Mouse (Mus musculus) stomach, embryonic 15.5 days (tissue): ENCODE results near the gene Zfp641. TPM values are rescaled to one million over a fixed set of nuclear protein-coding genes. Genes with fewer than 3 reads are reported as not detected.

Experiments used
- polyA plus RNA-seq: library from polyadenylated mRNA; unstranded; fragments of >200 nt; fragmentation: Nextera tagmentation; extraction: Ambion mirVana; gene quantifications from 2 replicates; pipeline ENCODE4 v1.2.1, GENCODE M21; 2015

Zfp641 gene
- polyA plus RNA-seq, 1 experiment from 2014 or later = 0.62 TPM

Other genes with a start within 250 kb of the Zfp641 start
- 28.3 and 31.0 TPM in 2 replicates for gene Pfkm, start 203.6 kb downstream of the Zfp641 start, polyA plus RNA-seq
- gene Senp1, start 202.4 kb downstream of the Zfp641 start, polyA plus RNA-seq = 27.9 and 29.0 TPM in 2 replicates
- gene Asb8, start 130.5 kb downstream of the Zfp641 start, polyA plus RNA-seq = 42.8 and 43.7 TPM in 2 replicates
- gene Ccdc184, start 129.0 kb downstream of the Zfp641 start, polyA plus RNA-seq = 1.6 and 2.0 TPM in 2 replicates
- gene Olfr288, start 100.6 kb downstream of the Zfp641 start, polyA plus RNA-seq = not detected in 2 replicates
- not detected in 2 replicates for gene Gm44579, start 75.2 kb downstream of the Zfp641 start, polyA plus RNA-seq
- gene Olfr287, start 75.1 kb downstream of the Zfp641 start, polyA plus RNA-seq = not detected in 2 replicates
- gene Olfr286, start 61.7 kb downstream of the Zfp641 start, polyA plus RNA-seq = not detected in 2 replicates
- not detected in 2 replicates for gene H1fnt, start 38.9 kb downstream of the Zfp641 start, polyA plus RNA-seq
- gene Olfr285, start 21.2 kb upstream of the Zfp641 start, polyA plus RNA-seq = not detected in 2 replicates
- gene Olfr284, start 44.8 kb upstream of the Zfp641 start, polyA plus RNA-seq = not detected in 2 replicates
- not detected in 2 replicates for gene Olfr283, start 84.8 kb upstream of the Zfp641 start, polyA plus RNA-seq
- gene Olfr282, start 135.1 kb upstream of the Zfp641 start, polyA plus RNA-seq = not detected in 2 replicates
- gene Olfr281, start 156.4 kb upstream of the Zfp641 start, polyA plus RNA-seq = 0.03 TPM in 1 of 2 replicates, not detected in the other
- gene OR5BS1P, start 173.7 kb upstream of the Zfp641 start, polyA plus RNA-seq = not detected in 2 replicates
- 0.23 TPM in 1 of 2 replicates, not detected in the other for gene Lalba, start 186.6 kb upstream of the Zfp641 start, polyA plus RNA-seq
- gene Olfr279, start 196.2 kb upstream of the Zfp641 start, polyA plus RNA-seq = not detected in 2 replicates
- gene Kansl2, start 238.1 kb upstream of the Zfp641 start, polyA plus RNA-seq = 79.4 and 86.7 TPM in 2 replicates